Mouse (Mus musculus) thymus, postnatal 25 days (tissue): Measurements from ENCODE around the gene Tmod1.

Source experiments
- DNase-seq: peaks from one replicate; pipeline ENCODE4 v3.0.0; 2022

The Tmod1 gene

DNA sequence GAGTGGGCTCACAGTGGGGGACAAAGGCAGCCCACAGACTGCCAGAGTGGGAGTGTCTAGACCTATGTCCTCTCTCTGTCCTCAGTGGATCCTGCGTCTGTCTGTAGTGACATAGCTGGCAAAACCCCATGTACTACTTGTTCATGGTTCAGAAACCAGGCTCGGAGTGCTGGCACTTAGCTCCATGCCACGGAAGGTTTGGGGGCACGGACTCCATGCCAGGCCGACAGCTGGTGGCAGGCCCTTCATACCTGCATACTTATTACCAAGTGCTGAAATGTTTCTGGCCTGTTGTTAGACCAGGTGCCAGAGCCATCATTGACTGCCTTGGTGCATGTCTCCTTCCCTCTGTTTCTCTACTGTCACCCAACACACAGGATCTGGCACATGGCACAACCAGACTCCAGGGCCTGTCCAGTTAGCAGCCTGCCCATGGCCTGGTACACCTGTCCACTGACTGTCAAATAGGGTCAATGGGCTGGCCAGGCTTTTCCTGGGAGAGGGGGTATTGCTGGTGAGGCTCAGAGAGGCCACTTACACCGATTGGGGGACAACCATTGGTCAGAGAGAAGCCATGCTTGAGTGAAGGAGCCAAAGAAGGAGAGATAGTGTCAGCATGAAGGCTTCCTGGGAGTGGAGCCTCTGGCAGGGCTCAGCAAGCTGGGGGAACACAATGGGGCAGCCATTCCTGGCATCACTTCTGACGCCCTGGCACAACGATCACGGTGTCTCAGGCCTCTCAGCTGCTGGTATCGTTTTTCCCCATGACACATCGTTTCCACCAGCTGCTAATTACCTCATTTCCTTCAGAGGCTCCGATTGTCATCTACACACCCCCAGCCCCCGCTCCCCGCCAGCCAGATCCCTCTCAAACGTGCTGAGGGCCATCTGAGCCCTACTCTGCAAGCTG lies 56.4 kb downstream of the Tmod1 start:
- peak; percentile 9 for DNase-seq

DNA sequence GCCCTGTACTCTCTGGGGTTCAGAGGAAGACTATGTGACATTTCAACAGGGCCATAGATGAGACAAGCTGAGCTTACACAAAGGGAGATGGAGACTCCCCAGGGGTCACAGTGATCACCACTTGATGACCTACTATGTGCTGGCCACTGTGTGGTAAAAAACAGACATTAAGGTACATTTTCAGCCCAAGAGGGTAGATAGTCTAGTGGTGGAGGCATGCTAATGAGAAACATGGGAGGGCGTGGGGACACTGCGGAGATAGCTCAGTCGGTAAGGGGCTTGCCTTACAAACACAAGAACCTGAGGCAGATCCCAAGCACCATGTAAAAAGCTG lies 57.1 kb downstream of the Tmod1 start:
- DNase-seq = no peak

- DNase-seq = no peak
Observed at GRCm38 (mm10) chr4:46096546-46096945, 57.8 kb downstream of the Tmod1 start.

GRCm38 (mm10) chr4:46097591-46097990 lies 58.9 kb downstream of the Tmod1 start:
- DNase-seq = no peak

GRCm38 (mm10) chr4:46099132-46099531 lies 60.4 kb downstream of the Tmod1 start:
- no peak for DNase-seq

- DNase-seq = no peak
Observed at GRCm38 (mm10) chr4:46100539-46100938, 61.8 kb downstream of the Tmod1 start.

DNA sequence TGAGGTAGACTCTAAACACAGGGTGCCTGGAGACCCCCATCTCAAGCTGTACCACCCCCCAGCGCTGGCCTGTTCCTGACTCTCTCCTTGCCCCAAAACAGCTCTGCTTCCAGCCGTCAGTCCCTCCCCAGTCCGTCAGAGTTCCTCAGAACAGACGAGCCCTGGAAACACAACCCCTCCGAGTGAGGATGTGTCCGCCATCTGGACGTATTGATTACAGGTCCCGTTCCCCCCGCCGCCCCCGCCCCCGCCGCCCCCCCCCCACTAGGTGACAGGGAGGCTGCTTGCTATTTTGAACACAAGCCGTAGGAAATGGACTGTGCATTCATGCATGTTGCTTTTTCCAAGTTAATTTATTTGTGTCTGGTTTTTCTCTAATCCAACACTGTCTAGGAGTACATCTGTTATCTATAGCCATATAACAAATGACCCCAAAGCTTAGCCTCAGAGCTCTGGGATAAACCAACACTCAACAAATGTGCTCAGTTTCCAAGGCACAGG lies 62.5 kb downstream of the Tmod1 start:
- DNase-seq = no peak

- no peak for DNase-seq
Observed at GRCm38 (mm10) chr4:46102078-46102769, 63.5 kb downstream of the Tmod1 start.

DNA sequence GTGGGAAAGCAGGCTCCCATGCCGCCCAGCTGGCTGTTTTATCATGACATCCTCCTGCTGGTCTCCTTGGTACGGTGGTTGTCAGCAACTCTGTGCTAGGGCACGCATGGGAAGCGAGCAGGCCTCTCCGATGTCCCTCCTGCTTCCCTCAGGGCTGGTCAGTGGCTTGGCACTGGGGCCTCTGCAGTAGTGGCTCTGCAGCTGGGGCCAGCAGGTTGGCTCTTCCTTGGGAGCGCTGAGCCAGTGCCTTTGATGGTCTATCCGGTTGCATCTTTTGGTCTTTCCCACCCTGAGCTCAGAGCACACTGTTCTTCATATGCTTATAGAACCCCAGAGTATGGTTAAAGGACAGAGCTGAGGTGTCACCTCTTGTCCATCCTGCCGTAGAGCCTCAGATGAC lies 71.3 kb downstream of the Tmod1 start:
- DNase-seq = no peak

- DNase-seq = no peak
Observed at GRCm38 (mm10) chr4:46111361-46111760, 72.6 kb downstream of the Tmod1 start.

- no peak for DNase-seq
Observed at GRCm38 (mm10) chr4:46115308-46115707, 76.6 kb downstream of the Tmod1 start.

DNA sequence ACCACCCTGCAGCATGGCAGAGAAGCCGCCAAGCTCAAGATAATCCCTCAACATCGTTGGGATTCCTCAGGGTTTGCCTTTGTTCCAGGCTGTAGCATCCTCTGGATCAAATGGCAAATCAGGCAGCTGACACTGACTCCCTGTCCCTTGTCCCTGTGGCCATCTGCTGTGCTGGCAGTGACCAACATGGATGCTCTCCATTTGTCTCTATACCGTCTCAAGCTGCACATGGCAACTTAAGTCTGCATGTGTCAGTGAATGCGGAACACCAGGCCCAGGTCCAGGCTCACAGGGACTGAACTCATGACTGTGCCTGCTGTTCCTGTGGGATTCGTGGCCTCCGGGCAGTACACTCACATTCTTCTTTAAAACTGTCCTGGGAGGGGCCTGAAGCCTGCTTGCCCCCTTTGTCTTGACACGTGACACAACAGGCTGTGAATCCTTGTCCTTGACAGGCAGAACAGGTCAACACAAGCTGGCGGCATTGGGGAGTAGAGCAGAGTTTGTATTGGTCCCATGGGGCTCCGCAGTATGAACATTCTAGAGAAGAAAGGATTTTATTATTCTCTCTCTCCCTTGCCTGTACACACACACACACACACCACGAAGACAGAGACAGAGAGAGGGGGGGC lies 77.9 kb downstream of the Tmod1 start:
- DNase-seq = no peak

DNA sequence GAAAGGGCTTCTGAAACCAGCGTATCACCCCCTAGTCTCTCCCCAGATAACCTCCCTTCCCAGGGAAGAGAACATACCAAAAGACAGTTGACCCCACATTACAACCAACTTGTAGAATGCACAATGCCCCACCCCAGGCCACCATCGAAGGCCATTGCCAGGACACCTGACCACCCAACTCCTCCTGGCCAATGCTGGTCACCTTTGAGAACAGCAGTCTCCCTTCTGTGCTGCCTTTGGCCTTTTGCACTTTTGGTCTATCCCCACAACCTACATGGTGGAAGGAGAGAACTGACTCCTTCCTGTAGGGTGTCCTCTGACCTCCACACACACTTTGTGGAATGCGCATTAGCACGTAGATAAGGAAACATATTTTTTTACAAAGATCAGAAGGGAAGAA lies 78.8 kb downstream of the Tmod1 start:
- DNase-seq = no peak

DNA sequence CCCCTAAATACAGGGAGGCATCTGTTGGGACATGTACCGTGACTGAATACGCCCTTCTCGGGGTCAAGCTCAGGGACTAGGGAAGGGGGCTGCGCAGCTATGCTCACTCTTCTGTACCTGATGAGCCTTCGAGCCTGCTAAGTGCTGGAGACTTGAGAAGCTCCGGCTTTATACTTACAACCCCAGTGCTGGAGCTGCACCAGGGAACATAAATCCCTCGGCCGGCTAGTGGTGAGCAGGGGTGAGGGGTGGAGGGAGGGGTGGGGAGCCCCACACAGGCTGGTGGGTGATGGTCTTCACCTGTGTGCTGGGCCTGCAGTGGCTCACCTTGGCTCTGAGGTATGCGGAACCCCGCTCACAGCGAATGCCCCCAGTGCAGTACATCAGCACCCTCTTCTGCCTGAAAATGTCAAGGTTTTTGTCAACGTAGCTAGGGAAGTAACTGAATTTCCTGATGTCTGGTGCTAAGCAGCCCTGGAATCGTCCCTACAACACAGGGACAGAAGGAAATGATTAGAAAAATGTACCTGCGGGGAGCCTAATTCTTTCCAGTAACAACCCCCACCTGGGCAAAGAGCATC lies 80.9 kb downstream of the Tmod1 start:
- DNase-seq = no peak

- no peak for DNase-seq
Observed at GRCm38 (mm10) chr4:46120767-46121166, 82.0 kb downstream of the Tmod1 start.

GRCm38 (mm10) chr4:46123358-46123757 lies 84.6 kb downstream of the Tmod1 start:
- no peak for DNase-seq

- peak; percentile 62 for DNase-seq
Observed at GRCm38 (mm10) chr4:46126541-46126940, 87.8 kb downstream of the Tmod1 start.

- DNase-seq = no peak
Observed at GRCm38 (mm10) chr4:46129311-46130004, 90.7 kb downstream of the Tmod1 start.

DNA sequence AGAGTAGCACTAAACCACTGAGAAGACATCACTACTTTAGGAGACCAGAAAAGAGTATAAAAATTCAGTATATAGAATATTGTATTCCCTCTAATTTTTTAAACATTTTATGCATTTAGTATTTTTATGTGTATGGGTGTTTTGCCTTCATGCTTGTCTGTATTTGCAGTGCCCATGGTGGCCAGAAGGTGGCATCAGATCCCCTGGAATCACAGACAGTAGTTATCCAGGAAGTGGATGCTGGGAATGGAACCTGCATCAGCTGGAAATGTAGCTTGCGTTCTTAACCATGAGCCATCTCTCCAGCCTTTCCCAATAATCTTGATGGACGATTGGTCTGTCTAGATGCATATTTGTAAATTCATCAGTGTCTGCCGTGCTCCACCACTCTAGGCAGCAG lies 91.5 kb downstream of the Tmod1 start:
- DNase-seq = peak; percentile 63

DNA sequence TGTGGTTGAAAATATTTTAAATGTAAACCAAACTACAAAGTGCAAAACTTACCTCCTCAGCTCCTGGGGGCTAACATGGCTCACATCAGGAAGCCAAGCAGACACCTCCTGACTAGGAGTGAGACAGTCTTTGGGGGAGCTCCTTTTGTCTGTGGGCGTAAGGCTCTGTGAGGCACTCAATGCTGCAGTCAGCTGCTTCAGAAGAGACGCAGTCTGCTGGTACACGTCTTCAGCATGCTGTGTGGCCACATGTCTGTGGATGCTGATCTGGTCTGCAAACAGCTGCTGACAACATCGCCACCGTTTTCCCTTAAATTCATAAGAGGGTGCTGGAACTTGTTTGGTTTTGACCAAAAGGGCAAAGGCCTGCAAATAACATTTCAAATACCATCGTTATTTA lies 93.1 kb downstream of the Tmod1 start:
- no peak for DNase-seq

- DNase-seq = no peak
Observed at GRCm38 (mm10) chr4:46137629-46138286, 99.0 kb downstream of the Tmod1 start.
